Mouse (Mus musculus): ENCODE measurements around the gene Polr3gl.
"Not testable (repeated sequence)": the region's sequence is repeated elsewhere in the genome, so short reads cannot be mapped to it uniquely, and the experiment has no call there.

Gene Polr3gl

DNA sequence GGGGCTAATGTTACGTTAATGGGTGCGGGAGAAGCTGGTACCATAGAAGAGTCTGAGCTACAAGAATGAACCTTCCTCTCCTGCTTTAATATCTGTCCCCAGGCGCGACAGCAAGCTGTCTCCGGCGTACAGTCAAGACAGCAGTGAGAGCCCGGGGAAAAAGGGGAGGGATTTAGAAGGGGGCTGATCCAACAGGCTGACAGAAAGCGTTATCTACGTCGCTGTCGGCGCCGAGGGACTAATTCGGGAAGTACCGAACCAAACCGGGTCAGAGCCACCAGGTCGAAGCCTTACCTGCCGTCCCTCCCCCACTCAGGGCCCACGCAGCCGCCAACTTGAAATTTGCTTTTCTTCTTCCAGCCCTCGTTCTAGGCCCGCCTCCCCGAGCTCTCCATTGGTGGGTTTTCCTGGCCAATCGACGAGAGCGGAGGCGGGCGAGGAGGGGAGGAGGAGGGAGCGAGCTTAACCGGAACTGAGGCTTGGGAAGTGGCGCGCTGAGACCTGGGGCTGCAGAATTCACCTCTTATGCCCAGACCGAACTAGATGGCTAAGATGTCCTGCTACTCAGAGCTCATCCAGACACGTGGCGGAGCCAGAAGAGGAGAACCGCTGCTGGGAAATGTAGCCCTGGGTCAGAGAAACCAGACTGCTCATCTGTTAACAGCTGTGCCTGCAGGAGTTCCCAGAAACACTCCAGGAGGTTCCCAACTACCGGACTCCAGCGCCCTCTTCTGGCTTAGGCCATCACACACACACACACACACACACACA is at the start of gene Polr3gl:
Gene Polr3gl (minus strand): TSS at position 392 of the 771 bp plus-strand sequence.
- peak; percentile 97 for DNase-seq

DNA sequence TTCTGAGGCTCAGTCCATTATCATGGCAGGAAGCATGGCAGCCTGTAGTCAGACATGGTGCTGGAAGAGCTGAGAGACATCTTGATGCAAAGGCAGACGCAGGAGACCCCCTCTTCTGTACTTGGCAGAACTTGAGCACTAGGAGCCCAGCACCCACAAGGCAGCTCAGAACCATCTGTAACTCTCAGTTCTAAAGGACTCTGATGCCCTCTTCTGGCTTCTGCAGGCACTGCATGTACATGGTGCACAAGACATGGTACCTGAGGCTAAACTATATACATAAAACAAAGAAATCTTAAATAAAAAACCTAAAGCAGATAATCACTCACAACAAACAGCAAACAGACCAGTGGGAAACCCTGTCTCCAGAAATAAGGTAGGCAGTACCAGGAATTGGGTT is 45.2 kb upstream of the Polr3gl start:
- peak; percentile 63 to 84 for DNase-seq

DNA sequence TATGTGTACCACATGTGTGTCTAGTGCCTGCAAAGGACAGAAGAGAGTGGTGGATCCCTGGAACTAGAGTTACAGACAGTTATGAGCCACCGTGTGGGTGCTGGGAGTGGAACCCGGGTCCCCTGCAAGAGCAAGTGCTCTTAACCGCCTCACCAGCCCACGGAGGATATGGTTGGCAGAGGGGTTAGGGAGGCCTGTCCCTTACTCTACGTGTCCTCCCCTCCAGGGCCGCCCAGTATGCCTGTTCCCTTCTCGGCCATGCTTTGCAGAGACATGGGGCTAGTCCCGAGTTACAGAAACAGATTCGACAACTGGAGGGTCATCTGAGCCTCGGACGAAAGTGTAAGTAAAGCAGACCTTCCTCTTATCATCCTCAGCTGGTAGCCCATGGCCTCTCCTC is 42.5 kb upstream of the Polr3gl start:
- DNase-seq, result no peak

DNA sequence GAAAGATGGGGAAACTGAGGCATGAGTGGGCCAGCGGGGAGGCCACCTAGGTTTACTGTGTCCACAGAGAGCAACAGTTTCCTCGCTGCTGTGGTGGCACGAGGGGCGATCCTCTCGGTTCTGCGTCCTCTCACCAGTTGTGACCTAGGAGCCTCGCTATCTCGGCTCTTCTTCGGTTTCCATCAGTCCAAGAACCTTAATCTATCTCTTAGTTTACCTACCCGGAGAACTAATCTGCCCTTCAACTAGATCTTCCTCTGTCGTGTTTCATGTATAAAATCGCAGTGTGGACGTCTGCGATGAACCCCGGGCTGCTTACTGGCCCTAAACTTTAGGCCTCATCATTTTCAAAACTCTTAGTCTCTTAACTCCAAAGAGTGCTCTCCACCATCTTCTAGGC is 41.9 kb upstream of the Polr3gl start:
- no peak for DNase-seq

DNA sequence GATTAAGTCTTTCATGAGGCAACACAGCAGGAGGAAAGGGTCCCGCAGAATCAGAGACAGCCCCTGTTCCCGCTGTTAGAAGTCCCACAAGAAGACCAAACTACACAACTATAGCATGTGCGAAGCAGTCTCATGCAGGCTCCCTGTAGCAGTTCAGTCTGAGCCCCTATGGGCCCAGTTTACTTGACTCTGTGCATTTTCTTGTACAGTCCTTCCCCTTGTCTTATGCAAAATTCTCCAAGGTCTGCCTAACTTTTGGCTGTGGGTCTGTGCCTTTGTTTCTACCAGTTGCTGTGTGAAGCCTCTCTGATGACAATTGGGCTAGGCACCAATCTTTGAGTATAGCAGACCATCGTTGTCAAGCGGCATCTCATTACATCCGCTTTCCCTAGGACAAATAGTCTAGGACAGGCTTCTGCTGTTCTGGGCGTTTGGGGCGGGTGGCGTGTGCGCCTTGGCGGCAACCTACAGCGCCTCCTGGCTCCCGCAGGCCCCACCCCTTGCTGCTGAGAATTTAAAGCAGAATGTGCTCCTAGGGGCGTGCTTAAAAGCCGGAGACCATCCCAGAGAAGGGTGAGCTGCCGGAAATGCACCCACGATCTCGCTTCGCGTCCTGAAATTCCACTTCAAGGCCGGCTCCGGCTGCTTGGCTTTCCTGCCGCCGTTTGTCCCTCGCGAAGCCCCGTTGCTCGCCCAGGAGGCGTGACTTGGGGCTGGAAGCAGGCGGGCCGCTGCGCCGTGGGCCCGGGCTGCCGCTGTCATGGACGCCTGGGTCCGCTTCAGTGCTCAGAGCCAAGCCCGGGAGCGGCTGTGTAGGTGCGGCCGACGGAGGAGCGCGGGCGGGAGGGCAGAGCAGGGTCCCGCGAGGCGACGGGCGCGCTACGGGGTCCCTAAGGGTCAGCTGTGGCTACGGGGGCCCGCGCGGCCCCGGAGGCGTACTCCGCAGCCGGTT is 41.2 kb upstream of the Polr3gl start, which contains the start of the genes Pex11b and Gm42957:
Gene Pex11b (plus strand): TSS at position 449 of the 952 bp plus-strand sequence.
Gene Gm42957 (plus strand): TSS at position 547 of the 952 bp plus-strand sequence.
- peak; percentile 91 to 95 for DNase-seq

DNA sequence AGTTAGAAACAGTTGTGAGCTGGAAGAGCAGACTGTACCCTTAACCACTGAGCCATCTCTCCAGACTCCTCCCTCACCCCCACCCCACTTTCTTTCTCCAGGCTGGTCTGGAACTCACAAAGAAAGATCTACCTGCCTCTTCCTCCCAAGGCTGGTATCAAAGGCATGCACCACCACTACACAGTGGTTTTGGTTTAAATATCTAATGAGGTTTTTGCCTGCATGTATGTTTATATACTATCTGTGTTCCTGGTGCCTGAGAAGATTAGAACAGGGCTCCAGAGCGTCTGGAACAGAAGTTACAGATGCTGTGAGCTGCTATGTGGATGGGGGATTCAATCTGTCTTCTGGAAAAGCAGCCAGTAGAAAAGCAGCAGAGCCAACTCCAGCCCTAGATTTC is 40.0 kb upstream of the Polr3gl start:
- DNase-seq, result no peak

DNA sequence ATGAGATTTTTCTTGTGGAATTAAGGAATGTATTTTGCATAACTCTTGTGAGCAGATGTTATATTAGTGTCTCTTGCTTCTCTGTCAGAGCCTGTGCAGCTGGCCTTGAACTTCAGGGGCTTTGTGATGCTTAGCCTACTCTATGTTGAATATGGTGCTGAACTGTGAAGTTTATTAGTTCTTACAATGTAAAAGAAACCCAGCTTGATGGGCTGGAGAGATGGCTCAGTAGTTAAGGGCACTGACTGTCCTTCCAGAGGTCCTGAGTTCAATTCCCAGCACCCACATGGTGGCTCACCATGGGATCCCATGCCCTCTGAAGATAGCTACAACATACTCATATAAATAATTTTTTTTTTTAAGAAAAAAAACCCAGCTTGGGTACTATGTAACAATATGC is 38.1 kb upstream of the Polr3gl start:
- no peak for DNase-seq

DNA sequence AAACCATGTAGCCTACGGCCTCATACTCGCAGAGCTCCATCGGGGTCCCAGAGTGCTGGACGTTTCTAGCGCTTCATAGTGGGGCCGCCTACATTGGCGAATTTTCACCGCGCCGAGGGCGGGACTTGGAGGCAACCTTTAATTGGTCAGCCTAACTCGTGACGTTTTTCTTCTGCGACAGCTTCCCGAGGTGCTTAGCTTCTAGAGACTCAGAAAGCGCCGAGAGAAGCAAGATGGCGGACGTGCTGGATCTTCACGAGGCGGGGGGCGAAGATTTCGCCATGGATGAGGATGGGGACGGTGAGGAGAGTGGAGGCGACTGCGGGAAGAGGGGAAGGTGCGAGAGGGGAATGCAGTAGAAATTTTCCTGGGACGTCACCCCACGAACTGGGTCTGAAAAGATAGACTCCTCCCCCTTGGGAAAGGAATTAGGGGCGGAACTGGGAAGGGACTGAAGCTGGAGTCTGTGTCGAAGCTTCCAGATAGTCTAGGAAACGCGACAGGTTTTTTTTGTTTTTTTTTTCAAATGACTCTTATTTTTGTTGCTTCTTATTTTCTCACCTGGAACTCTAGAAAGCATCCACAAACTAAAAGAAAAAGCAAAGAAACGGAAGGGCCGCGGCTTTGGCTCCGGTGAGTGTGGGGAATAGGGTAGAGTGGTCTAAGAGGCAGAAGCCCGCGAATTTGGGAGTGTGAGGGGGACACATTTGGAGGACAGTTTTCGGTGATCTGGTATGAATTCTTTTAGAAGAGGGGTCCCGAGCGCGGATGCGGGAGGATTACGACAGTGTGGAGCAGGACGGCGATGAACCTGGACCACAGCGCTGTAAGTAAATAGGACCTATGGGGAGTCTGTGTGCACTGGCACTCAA is 36.0 kb upstream of the Polr3gl start, which contains the start of gene Rbm8a:
Gene Rbm8a (plus strand): TSS at position 205 of the 872 bp plus-strand sequence.
- peak; percentile 97 to 98 for DNase-seq

DNA sequence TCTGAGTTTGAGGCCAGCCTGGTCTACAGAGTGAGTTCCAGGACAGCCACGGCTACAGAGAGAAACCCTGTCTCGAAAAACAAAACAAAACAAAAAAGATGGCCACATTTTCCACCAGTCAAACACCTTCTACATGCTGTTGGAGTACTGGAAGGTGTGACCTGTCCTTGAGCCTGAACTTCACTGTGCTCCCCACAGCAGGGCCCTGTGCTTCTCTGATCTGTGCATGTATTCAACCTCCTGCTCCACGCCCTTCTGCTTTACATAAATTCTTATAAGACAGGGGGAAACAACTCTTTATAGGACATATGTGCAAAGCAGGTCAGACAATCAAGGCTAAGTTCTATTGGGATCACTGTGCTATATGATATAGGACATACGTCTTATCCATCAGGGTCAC is 29.2 kb upstream of the Polr3gl start:
- DNase-seq, result no peak

DNA sequence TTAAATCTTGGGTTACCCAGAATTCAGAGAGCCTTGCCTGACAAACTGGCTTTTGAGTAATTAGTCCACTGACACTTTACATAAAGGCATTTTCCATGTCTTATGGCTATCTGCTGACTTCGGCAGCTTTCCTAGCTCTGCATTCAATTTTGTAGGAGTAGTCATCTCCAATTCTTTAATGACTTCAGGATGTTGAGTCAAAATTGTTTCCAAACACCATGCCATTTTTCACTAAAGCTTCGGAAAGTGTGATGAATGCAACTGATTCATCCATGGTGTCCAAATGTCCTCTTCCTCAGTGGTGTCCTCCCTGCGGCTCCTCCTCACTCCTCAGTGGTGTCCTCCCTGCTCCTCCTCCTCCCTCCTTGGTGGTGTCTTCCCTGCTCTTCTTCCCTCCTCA is 24.0 kb upstream of the Polr3gl start:
- no peak for DNase-seq

DNA sequence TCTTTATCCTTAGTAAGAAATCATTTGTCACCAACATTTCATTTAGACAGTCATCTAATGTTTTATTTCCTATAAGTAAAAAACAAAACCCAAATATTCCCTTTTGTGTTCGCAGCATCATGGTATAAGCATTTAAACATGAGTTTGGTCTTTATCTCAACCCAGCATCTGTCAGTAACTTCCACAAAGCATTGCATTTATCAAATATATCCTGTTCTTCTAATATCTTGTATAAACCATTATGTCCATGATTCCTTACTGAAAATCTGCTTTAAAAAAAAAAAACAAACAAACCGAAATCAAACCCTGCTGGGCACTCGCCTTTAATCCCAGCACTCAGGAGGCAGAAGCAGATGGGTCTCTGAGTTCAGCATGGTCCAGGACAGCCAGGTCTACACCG is 12.6 kb upstream of the Polr3gl start:
- DNase-seq, result no peak

DNA sequence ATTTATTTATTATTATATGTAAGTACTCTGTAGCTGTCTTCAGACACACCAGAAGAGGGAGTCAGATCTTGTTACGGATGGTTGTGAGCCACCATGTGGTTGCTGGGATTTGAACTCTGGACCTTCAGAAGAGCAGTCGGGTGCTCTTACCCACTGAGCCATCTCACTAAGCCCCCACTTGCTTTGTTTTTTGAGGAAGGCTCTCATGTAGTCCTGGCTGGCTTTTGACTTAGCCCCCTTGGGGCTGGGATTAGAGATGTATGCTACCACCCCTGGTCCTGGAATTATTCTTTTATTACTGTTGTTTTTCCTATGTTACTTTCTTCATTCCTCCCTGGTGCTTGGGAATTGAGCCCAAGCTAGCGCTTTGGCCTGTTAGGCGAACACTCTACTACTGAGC is 12.0 kb upstream of the Polr3gl start:
- not testable (repeated sequence) for DNase-seq

DNA sequence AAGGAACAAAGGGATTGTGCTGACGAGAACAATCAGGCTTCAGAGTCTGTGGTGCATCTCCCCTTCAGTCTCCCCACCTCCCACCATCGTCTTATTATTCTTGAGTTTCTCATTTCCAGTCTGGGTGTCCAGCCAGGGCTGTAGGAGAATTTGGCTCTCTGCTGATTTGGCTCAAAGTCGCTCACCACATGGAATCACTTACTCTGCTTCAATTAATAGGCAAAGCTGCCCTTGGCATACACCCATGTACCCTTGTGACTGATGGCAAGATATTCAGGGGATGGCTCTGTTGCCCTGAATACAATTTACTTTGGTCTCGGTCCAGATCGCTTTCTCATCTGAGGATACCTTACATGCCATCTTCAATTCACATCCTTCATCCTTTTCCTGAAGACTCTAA is 9.3 kb upstream of the Polr3gl start:
- DNase-seq, result no peak

DNA sequence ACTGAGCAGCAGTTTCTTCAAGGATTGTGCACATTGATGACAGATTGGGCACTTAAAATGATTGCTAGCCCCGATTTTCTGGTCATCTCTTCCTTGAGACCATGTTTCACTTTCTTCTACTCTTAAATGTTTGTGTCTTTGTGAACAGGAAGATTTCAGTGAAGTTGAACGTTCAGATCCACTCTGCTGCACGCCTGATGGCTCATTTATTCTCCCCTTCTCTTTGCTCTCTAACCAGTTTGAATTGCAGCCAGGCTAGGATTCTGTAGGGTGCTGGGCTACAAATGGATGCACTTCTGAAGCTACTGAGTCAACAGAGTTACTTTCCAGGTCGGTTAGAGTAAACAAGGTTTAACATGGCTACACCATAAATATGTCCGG is 8.7 kb upstream of the Polr3gl start:
- DNase-seq, result no peak

DNA sequence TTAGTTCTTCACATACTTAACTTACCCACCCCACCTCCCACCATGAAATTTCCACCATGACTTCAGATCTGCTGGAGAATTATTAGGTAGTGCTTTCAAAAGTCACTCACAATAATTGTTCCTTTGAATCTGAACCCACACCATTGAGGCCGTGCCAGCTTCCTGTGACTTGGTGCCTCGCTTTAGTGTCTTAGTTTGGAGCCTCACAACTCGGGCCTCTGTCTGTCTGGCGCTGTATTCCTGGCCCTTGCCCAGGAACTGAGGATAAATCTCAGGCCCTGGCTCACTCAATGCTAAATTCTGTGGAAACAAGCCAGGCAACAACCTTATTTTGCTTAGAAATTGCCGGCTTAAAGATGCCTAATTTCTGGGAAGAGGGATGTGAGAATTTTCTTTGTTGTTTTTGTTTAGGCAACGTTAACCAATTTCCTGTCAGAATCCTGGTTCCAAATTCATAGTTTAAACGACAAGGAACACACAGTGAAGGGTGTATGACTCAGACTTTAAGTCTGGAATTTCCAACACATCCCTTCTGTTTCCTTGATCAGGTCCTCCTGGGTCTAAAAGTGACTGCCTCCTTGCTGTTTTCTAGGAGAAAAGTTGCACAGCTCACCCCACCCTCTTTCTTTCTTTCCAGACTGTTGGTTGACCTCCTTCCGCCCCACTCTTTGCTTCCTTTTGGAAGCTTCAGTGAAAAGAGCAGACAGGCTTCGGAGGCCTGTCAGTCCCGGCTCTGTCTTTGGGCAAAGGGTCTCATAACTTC is 8.1 kb upstream of the Polr3gl start:
- DNase-seq, result peak; percentile 40 to 46

DNA sequence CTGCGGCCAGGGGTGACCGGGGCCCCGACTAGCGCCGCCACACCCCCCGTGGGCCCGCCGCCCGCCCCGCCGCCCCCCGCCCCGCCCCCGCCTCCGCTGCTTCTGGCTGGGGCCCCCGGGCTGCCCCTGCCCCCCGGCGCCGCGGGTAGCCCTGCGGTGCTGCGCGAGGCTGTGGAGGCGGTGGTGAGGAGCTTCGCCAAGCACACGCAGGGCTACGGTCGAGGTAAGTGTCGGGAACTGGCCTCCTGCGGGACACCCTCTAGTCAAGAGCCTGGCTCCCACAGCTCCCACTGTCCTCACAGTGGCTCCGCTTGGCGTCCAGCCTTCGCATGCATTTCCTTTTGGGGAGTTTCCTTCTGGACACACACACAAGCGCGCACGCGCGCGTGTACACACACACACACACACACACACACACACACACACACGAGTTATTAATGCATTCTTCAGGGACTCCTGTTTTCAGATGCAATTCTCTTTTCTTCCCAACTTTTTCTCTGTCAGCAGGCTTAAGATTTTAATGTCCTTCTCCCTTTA is 7.3 kb upstream of the Polr3gl start:
- peak; percentile 79 to 86 for DNase-seq

DNA sequence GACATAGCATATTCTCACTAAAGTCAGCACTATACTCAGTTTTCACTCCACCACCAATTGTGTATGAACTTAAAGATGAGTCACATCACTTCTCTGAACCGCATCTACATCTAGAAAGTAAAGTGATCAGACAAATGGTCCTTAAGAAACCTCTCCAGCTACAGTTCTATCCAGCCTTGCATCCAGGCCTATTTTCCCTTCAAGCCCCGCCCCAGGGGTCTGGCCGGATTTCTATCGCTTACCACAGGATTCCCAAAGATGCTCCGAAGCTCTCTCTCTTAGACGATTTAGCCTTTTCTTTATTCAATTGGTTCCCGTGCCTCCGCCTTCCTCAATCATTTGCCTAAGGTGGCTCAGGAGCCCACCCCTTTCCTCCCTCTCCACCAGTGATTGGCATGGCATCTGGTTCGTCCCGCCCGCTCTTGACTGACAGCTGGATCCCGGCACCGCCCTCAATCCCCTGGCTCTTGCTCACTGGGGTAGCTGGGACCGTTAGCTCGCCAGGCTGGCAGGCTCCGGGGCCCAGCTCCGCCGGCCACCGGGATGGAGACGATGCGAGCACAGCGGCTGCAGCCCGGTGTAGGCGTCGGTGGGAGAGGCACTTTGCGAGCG is 6.8 kb upstream of the Polr3gl start, which contains the start of gene Lix1l:
Gene Lix1l (plus strand): TSS at position 511 of the 612 bp plus-strand sequence.
- peak; percentile 92 to 95 for DNase-seq

DNA sequence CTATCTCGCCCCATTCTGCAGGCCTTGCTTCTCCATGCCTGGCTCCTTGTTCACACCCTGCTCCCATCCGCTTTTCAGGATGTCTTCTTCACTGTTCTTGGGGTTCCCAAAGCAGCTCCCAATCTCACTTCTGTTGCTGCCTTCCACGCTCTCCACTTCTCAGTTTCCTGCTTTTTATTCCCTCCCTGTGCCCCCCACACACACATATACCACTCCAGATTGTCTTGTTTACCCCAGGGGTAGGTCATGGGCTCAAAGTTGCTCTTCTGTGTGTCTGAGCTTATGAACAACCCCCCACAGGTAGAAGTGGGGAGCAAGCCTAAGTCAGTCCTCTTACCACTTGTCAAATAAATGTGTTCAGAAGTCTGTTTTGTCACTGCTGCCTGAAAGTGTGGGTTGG is 5.4 kb upstream of the Polr3gl start:
- no peak for DNase-seq

DNA sequence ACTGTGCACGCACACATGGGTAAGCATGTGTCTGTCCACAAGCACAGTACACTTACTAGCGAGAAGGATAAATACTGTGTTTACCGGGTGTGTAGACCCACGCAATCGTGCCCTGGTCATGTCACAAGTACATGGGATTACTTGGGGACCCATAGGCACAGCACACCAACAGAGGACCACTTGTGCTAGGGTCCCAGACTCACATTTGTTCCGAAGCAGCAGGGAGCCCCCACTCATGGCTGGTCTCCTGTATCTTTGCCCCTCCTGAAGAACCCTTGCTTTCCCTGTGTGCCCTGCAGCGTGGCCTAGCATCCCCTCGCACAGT is 5.0 kb upstream of the Polr3gl start:
- no peak for DNase-seq

DNA sequence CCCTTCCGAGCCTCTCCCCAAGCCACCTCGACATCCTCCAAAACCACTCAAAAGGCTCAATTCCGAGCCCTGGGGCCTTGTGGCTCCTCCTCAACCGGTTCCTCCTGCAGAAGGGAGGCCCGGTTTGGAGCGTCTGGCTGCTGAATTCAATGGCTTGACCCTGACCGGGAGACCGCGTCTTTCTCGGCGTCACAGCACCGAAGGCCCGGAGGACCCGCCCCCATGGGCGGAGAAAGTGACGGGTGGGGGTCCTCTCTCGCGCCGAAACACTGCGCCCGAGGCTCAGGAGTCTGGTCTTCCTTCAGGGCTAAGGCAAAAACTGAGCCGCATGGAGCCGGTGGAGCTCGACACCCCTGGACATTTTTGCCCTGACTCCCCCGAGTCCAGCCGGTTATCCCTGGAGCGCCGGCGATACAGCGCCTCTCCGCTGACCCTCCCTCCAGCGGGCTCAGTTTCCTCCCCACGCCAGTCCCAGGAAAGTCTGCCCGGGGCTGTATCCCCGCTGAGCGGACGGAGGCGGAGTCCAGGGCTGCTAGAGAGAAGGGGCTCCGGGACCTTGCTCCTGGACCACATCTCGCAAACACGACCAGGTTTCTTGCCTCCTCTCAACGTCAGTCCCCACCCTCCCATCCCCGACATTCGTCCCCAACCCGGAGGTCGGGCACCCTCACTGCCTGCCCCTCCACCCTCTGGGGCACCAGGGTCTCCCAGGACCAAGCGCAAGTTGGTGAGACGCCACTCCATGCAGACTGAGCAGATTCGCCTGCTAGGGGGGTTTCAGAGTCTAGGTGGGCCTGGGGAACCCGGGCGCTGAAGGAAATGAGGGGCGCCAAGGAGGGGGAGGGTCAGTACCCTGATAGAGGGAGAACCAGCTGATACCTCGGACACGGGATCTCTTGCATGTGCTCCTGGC is 4.4 kb upstream of the Polr3gl start:
- DNase-seq, result peak; percentile 72 to 83

Measured in kidney, postnatal 25 days (tissue).